In genomic region chrX:161883661-161884060, GRCm38 (mm10) we compare ENCODE assay signal across 26 mouse cellular contexts.
DNase-seq lines count a peak whose midpoint lies in the region; ATAC-seq and TF ChIP-seq lines count a peak whose summit lies in the region.
"Had no signal": no experiment of that assay in that cellular context is flagged by ENCODE, and none has a peak within 500 bp of the region (broad histone marks: within the 10 kb centered on the region; RNA-seq: fewer than 3 reads in every experiment).

No protein-coding gene starts in this region.

- H3K4me1 ChIP-seq in forebrain, embryonic 14.5 days (ENCODE audit: control insufficient read depth, insufficient read depth, low read length): no peaks in the 10 kb centered on the region
- no peaks in the 10 kb centered on the region for H3K4me1 ChIP-seq in forebrain, embryonic 15.5 days
- H3K4me1 ChIP-seq: heart, embryonic 12.5 days; hindbrain, embryonic 15.5 days; liver, embryonic 12.5 days; megakaryocyte, embryonic 14.5 days; midbrain, embryonic 13.5 days; neural tube, embryonic 13.5 days had no signal

- no peak for TF ChIP-seq CTCF in left cerebral cortex, adult 2 months (IDR thresholded peaks at IDR 0.05)

- H3K36me3 ChIP-seq in forebrain, embryonic 14.5 days (ENCODE audit: control insufficient read depth, insufficient read depth, low read length): no peaks in the 10 kb centered on the region
- H3K36me3 ChIP-seq in forebrain, embryonic 15.5 days: no peaks in the 10 kb centered on the region
- H3K36me3 ChIP-seq: heart, embryonic 12.5 days; hindbrain, embryonic 15.5 days; liver, embryonic 12.5 days; midbrain, embryonic 13.5 days; neural tube, embryonic 13.5 days had no signal

- H3K27me3 ChIP-seq in forebrain, embryonic 14.5 days (replicated peaks; ENCODE audit: control insufficient read depth, insufficient read depth, low read length): no peaks in the 10 kb centered on the region
- no peaks in the 10 kb centered on the region for H3K27me3 ChIP-seq in forebrain, embryonic 15.5 days
- H3K27me3 ChIP-seq: heart, embryonic 12.5 days; liver, embryonic 12.5 days had no signal

- H3K9me3 ChIP-seq in forebrain, embryonic 14.5 days (replicated peaks; ENCODE audit: control insufficient read depth, low read length): no peaks in the 10 kb centered on the region
- no peaks in the 10 kb centered on the region for H3K9me3 ChIP-seq in forebrain, embryonic 15.5 days
- H3K9me3 ChIP-seq: heart, embryonic 12.5 days; hindbrain, embryonic 15.5 days; liver, embryonic 12.5 days; megakaryocyte, embryonic 14.5 days; midbrain, embryonic 13.5 days; neural tube, embryonic 13.5 days had no signal

- H3K4me2 ChIP-seq in forebrain, embryonic 14.5 days (ENCODE audit: low read length): no peak overlapping the region
- no peak overlapping the region for H3K4me2 ChIP-seq in forebrain, embryonic 15.5 days (replicated peaks)
- H3K4me2 ChIP-seq: heart, embryonic 12.5 days; hindbrain, embryonic 15.5 days; liver, embryonic 12.5 days; midbrain, embryonic 13.5 days; neural tube, embryonic 13.5 days had no signal

- WGBS in forebrain, embryonic 14.5 days: 81% methylated on average over 3 of the region's 3 CpGs
- 68% methylated on average over 3 of the region's 3 CpGs for WGBS in forebrain, embryonic 15.5 days

- no peak overlapping the region for H3K4me3 ChIP-seq in forebrain, embryonic 14.5 days (ENCODE audit: low read depth, low read length)
- no peak overlapping the region for H3K4me3 ChIP-seq in forebrain, embryonic 15.5 days
- no peak overlapping the region for H3K4me3 ChIP-seq in left cerebral cortex, adult 2 months
- H3K4me3 ChIP-seq: gastrocnemius, adult 2 months; heart, embryonic 12.5 days; hindbrain, embryonic 15.5 days; liver, embryonic 12.5 days; megakaryocyte, embryonic 14.5 days; midbrain, embryonic 13.5 days; neural tube, embryonic 13.5 days had no signal

- no peak; the same call in 1 of the 2 replicates for ATAC-seq in forebrain, embryonic 14.5 days
- ATAC-seq in forebrain, embryonic 15.5 days (replicated peaks): no peak
- ATAC-seq: liver, embryonic 12.5 days; liver, postnatal 0 days; midbrain, embryonic 13.5 days; Patski had no signal

- intact Hi-C loops in left cerebral cortex, postnatal 4 days (cut with DNase I): no loop called here
- intact Hi-C loops in left cerebral cortex, adult 2 months (cut with DNase I): no loop called here

- no peak overlapping the region for H3K9ac ChIP-seq in forebrain, embryonic 14.5 days (ENCODE audit: low read length)
- no peak overlapping the region for H3K9ac ChIP-seq in forebrain, embryonic 15.5 days (replicated peaks)
- H3K9ac ChIP-seq: heart, embryonic 12.5 days; hindbrain, embryonic 15.5 days; liver, embryonic 12.5 days; liver, postnatal 0 days; midbrain, embryonic 13.5 days; neural tube, embryonic 13.5 days had no signal

- no peak overlapping the region for H3K27ac ChIP-seq in forebrain, embryonic 14.5 days (ENCODE audit: low read depth, low read length)
- no peak overlapping the region for H3K27ac ChIP-seq in forebrain, embryonic 15.5 days (replicated peaks)
- H3K27ac ChIP-seq in left cerebral cortex, adult 2 months: no peak overlapping the region
- H3K27ac ChIP-seq: gastrocnemius, adult 2 months; hindbrain, embryonic 15.5 days; liver, embryonic 12.5 days; midbrain, embryonic 13.5 days; neural tube, embryonic 13.5 days had no signal

- DNase-seq in forebrain, embryonic 14.5 days (ENCODE audit: low spot score): peak; percentile 45
- peak; percentile 2 for DNase-seq in left cerebral cortex, postnatal 4 days
- no peak for DNase-seq in left cerebral cortex, adult 2 months (ENCODE audit: extremely low spot score in 1 of 2, low spot score in 2 of 2)
- DNase-seq in layer of hippocampus, adult 9-11 months: peak; percentile 41
- DNase-seq in heart, postnatal 4 days: no peak
- DNase-seq in right cerebral cortex, adult 18-20 months: no peak
- DNase-seq: adrenal gland, postnatal 10 days; cerebellum, adult 18-20 months; cerebellum, postnatal 36 days; gastrocnemius, adult 2 months; gastrocnemius, postnatal 36 days; heart, adult 18-20 months; kidney, adult 2 months; kidney, postnatal 36 days; liver, postnatal 0 days; lung, postnatal 4 days; thymus, adult 2 months; thymus, postnatal 4 days had no signal

Comparison
In these comparisons a context has a peak if more than half of its experiments do, and no peak if none do; other contexts are left out.
1. DNase-seq: peak in forebrain, embryonic 14.5 days (single experiment), left cerebral cortex, postnatal 4 days (single experiment) and layer of hippocampus, adult 9-11 months (single experiment); none in left cerebral cortex, adult 2 months (0 of 2), heart, postnatal 4 days (single experiment) and right cerebral cortex, adult 18-20 months (single experiment).